Comparison of ENCODE assay signal across 10 mouse cellular contexts in the genomic region with DNA sequence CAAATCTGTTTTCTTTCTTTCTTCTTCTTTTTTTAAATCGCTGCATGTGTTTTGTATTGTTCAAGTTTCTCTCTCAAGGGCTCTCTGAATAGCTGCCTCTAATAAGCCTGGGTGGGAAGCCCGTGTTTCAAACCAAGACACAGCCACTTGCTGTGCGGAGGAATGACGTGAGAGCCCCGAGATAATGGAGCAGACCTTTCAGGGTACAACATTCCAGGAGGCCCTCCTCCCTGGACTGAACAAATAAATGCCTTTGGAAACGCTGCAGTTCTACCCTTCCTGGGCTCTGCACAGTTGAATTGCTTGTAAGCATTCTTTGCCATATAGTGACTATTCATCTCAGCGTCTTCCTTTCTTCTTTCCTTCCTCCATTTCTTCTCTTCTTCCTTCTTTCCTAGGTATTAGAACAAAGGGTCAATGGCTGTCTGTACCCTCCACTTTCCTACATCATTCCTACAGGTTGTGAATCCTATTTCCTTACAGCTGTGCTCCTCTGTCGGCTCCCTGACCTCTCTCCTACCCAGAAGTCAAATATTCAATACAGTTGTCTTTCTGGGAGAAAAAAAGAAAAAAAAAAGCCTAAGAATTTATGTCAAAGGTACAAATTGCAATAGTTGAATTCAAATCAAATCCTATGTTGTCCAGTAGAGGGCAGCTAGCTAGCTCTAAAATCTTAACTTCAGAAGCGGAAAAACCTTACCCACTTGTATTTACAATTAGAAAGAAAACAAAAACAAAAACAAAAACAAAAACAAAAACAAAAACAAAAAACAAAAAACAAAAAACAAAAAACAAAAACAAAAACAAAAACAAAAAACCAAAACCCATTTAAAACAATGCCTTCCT.
A peak's percentile ranks its signal among the peaks of the same experiment; 100 is the strongest.
DNase-seq lines count a peak whose midpoint lies in the region; ATAC-seq and TF ChIP-seq lines count a peak whose summit lies in the region.
"Had no signal": no experiment of that assay in that cellular context is flagged by ENCODE, and none has a peak within 500 bp of the region (broad histone marks: within the 10 kb centered on the region; RNA-seq: fewer than 3 reads in every experiment).

No protein-coding gene starts in this region.

- no peak overlapping the region for H3K9ac ChIP-seq in lung, postnatal 0 days (replicated peaks; ENCODE audit: low read depth)
- no peak overlapping the region for H3K9ac ChIP-seq in forebrain, embryonic 15.5 days (replicated peaks)

- peak; percentile 60; the same call in 1 of the 2 replicates for TF ChIP-seq EP300 in lung, postnatal 0 days (IDR thresholded peaks at IDR 0.05)

- H3K27me3 ChIP-seq in lung, postnatal 0 days (replicated peaks; ENCODE audit: insufficient read depth, low read length), result no peaks in the 10 kb centered on the region
- H3K27me3 ChIP-seq in forebrain, embryonic 15.5 days, result no peaks in the 10 kb centered on the region
- H3K27me3 ChIP-seq in midbrain, embryonic 10.5 days (ENCODE audit: low read depth, poor library complexity, severe bottlenecking), result no peaks in the 10 kb centered on the region

- no peak overlapping the region for H3K27ac ChIP-seq in lung, postnatal 0 days (ENCODE audit: low read length)
- peak overlapping the region; percentile 55 for H3K27ac ChIP-seq in forebrain, embryonic 15.5 days (replicated peaks)
- peak overlapping the region; percentile 73 for H3K27ac ChIP-seq in midbrain, embryonic 10.5 days (replicated peaks)

- no peak overlapping the region for H3K4me2 ChIP-seq in lung, postnatal 0 days (replicated peaks; ENCODE audit: low read depth, low read length)
- no peak overlapping the region for H3K4me2 ChIP-seq in forebrain, embryonic 15.5 days (replicated peaks)

- H3K4me1 ChIP-seq in lung, postnatal 0 days (ENCODE audit: insufficient read depth, low read depth, low read length), result no peaks in the 10 kb centered on the region
- H3K4me1 ChIP-seq in forebrain, embryonic 15.5 days, result peaks cover 5% of the 10 kb centered on the region
- H3K4me1 ChIP-seq in midbrain, embryonic 10.5 days, result peaks cover 33% of the 10 kb centered on the region

- no peaks in the 10 kb centered on the region for H3K36me3 ChIP-seq in lung, postnatal 0 days (ENCODE audit: insufficient read depth, low read length)
- no peaks in the 10 kb centered on the region for H3K36me3 ChIP-seq in forebrain, embryonic 15.5 days
- no peaks in the 10 kb centered on the region for H3K36me3 ChIP-seq in midbrain, embryonic 10.5 days

- ATAC-seq in lung, postnatal 0 days, result peak; percentile 86
- peak; percentile 92 for ATAC-seq in forebrain, embryonic 15.5 days (replicated peaks)
- ATAC-seq: inflammation-experienced regulatory T-cells, adult 6 months had no signal

- H3K9me3 ChIP-seq in lung, postnatal 0 days (ENCODE audit: low read length), result no peaks in the 10 kb centered on the region
- no peaks in the 10 kb centered on the region for H3K9me3 ChIP-seq in forebrain, embryonic 15.5 days
- no peaks in the 10 kb centered on the region for H3K9me3 ChIP-seq in midbrain, embryonic 10.5 days (replicated peaks)

- H3K4me3 ChIP-seq in lung, postnatal 0 days (ENCODE audit: low read depth, low read length), result no peak overlapping the region
- no peak overlapping the region for H3K4me3 ChIP-seq in forebrain, embryonic 15.5 days
- no peak overlapping the region for H3K4me3 ChIP-seq in midbrain, embryonic 10.5 days
- H3K4me3 ChIP-seq: erythroblast, embryonic 14.5 days had no signal

- TF ChIP-seq CTCF in lung, postnatal 0 days (IDR thresholded peaks at IDR 0.05), result peak; percentile 37

- 26% methylated on average over 9 of the region's 9 CpGs for WGBS in lung, postnatal 0 days
- WGBS in forebrain, embryonic 15.5 days, result 8% methylated on average over 9 of the region's 9 CpGs
- 21% methylated on average over 9 of the region's 9 CpGs for WGBS in midbrain, embryonic 10.5 days

- peak; percentile 35 for DNase-seq in lung, postnatal 0 days (ENCODE audit: low spot score)
- DNase-seq in lung, postnatal 14 days, result no peak
- DNase-seq in midbrain, embryonic 10.5 days (ENCODE audit: low spot score), result peak; percentile 54
- no peak for DNase-seq in cerebellum, adult 18-20 months
- DNase-seq in layer of hippocampus, adult 11-12 months (ENCODE audit: low spot score), result no peak
- DNase-seq in urinary bladder, postnatal 10 days (ENCODE audit: low spot score), result no peak
- DNase-seq: right cerebral cortex, postnatal 4 days had no signal

Comparison
In these comparisons a context has a peak if more than half of its experiments do, and no peak if none do; other contexts are left out.
1. DNase-seq: peak in lung, postnatal 0 days (single experiment) and midbrain, embryonic 10.5 days (single experiment); none in lung, postnatal 14 days (single experiment), cerebellum, adult 18-20 months (0 of 2), layer of hippocampus, adult 11-12 months (single experiment) and urinary bladder, postnatal 10 days (single experiment).